Mouse (Mus musculus): ENCODE measurements around the gene Cdiptos. TPM values are rescaled to one million over a fixed set of nuclear protein-coding genes. Genes with fewer than 3 reads are reported as not detected.

The Cdiptos gene
- total and polyA plus RNA-seq, 3 experiments, result 0.47 to 0.97 TPM; not detected in 1

DNA sequence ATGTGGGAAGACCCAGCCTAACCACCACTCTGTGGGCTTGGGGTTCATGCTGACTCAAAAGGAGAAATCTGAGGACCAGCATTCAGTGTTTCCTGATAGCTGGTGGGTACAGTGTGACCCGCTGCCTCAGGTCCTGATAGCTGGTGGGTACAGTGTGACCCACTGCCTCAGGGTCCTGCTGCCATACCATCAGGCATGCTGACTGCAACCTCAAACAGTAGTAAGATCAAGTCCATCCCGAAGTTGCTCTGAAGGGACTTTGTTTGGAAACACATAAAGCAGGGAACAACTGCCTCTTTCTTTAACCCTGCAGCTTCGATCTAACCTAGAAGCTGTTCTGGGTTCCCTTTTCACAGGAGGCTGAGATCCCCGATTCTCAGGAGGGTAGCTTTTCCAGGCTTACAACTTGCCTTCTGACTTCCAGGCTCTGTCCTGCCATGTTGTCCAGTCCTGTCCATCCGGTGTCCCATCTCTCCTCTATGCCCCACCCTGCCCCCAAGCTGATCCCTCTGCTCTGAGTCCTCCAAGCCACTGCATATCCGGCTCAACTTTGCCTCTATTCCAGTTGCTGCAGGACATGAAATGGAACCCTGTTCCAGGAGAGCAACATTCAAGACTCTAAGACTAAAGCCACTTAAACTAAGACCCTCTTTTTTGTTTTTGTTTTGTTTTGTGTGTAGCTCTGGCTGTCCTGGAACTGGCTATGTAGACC lies 31.6 kb upstream of the Cdiptos start:
- no peak for DNase-seq (ENCODE audit: extremely low read depth)
- H3K4me3 ChIP-seq (replicated peaks in 1 of 3; ENCODE audit: low read depth in 2 of 3, low read length in 2 of 3, poor library complexity in 1 of 3), result peak overlapping the region in 1 of 3 experiments; percentile 33
- H3K79me2 ChIP-seq (replicated peaks; ENCODE audit: control insufficient read depth, extremely low read depth, insufficient read depth, poor library complexity, severe bottlenecking), result no peaks in the 10 kb centered on the region; the same call in 1 of the 2 replicates
- in situ Hi-C loops (cut with MboI; ENCODE audit: low pct_ligation_motif_present, low pct_unique_long_range_greater_than_20kb, low sequenced_read_pairs), result no loop called here
- TF ChIP-seq PAX5 (IDR thresholded peaks at IDR 0.05; ENCODE audit: low read length) (no peak), IRF4 (IDR thresholded peaks at IDR 0.05; ENCODE audit: low read depth, low read length) (peak; percentile 30; the same call in 1 of the 2 replicates)
- no peaks in the 10 kb centered on the region for H3K27me3 ChIP-seq (replicated peaks)
- H3K27ac ChIP-seq (ENCODE audit: insufficient read depth, low read depth), result no peak overlapping the region; the same call in 1 of the 2 replicates
- dilution Hi-C loops (cut with MboI; ENCODE audit: extremely low pct_ligation_motif_present, extremely low pct_unique_long_range_greater_than_20kb, low sequenced_read_pairs), result no loop called here
- 0 out of 2 replicates have a peak overlapping the region, but pooled peaks have one; percentile 53 for H3K9ac ChIP-seq (ENCODE audit: insufficient read depth, low read depth)
- peaks cover 22 to 79% of the 10 kb centered on the region in 2 experiments for H3K4me1 ChIP-seq (ENCODE audit: control insufficient read depth in 1 of 2, insufficient read depth in 2 of 2)
- no peak overlapping the region for H3K4me2 ChIP-seq (ENCODE audit: insufficient read depth, low read depth, poor library complexity, severe bottlenecking)
- H3K9me3 ChIP-seq (replicated peaks; ENCODE audit: low read length), result no peaks in the 10 kb centered on the region
- H3K36me3 ChIP-seq (replicated peaks in 1 of 2; ENCODE audit: control insufficient read depth in 1 of 2, insufficient read depth in 1 of 2, low read length in 1 of 2), result peaks cover 0 to 23% of the 10 kb centered on the region in 2 experiments

DNA sequence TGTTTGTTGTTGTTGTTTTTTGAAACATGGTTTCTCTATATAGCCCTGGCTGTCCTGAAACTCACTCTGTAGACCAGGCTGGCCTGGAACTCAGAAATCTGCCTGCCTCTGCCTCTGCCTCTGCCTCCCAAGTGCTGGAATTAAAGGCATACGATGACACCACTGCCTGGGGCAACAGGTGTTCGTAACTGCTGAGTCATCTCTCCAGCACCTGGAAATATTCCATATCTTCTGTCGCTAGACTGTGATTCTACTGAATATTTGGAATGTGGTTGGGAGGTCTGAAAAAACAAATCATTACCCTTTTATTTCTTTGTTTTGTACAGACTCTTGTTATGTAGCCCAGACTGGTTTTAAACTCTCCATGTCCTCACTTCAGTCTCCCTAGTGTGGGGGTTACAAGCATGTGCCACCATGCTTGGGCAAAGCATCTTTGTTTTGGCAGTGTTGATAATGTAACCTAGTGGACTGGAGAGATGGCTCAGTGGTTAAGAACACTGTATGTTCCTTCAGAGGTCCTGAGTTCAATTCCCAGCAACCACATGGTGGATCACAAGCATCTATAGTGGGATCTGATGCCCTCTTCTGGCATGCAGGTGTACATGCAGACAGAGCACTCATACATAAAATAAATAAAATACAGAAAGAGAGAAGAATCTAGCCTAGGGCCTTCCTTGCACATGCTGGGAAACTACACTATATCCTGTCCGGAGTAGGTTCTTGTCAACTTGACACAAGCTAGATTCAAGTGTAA lies 28.4 kb upstream of the Cdiptos start:
- TF ChIP-seq MAFK (IDR thresholded peaks at IDR 0.05; ENCODE audit: insufficient replicate concordance, low read length) (peak; percentile 61; the same call in 1 of the 2 replicates), MYC (IDR thresholded peaks at IDR 0.05; ENCODE audit: low read depth, low read length) (peak; percentile 66; the same call in 1 of the 2 replicates), CTCF (conservative IDR thresholded peaks at IDR 0.05 in 1 of 2, IDR thresholded peaks at IDR 0.05 in 1 of 2; ENCODE audit: low read depth in 2 of 2, low read length in 2 of 2) (peak in 1 of 2 experiments; percentile 36; a peak in 3 of 4 replicates), JUN (IDR thresholded peaks at IDR 0.05; ENCODE audit: insufficient read depth, low read depth, low read length) (no peak)
- no peak overlapping the region for H3K27ac ChIP-seq (ENCODE audit: insufficient read depth, low read depth)

GRCm38 (mm10) chr7:127003620-127004019 lies 27.7 kb upstream of the Cdiptos start:
- H3K27ac ChIP-seq (ENCODE audit: insufficient read depth, low read depth), result no peak overlapping the region
- H3K4me2 ChIP-seq (ENCODE audit: insufficient read depth, low read depth, poor library complexity, severe bottlenecking), result no peak overlapping the region
- no peaks in the 10 kb centered on the region for H3K9me3 ChIP-seq (replicated peaks; ENCODE audit: low read length)
- in situ Hi-C loops (cut with MboI; ENCODE audit: low pct_ligation_motif_present, low pct_unique_long_range_greater_than_20kb, low sequenced_read_pairs) (no loop called here), dilution Hi-C loops (cut with MboI; ENCODE audit: extremely low pct_ligation_motif_present, extremely low pct_unique_long_range_greater_than_20kb, low sequenced_read_pairs) (no loop called here)
- peaks cover 19 to 40% of the 10 kb centered on the region in 2 experiments for H3K36me3 ChIP-seq (replicated peaks in 1 of 2; ENCODE audit: control insufficient read depth in 1 of 2, insufficient read depth in 1 of 2, low read length in 1 of 2)
- DNase-seq (ENCODE audit: extremely low read depth), result no peak
- H3K9ac ChIP-seq (ENCODE audit: insufficient read depth, low read depth), result no peak overlapping the region
- H3K79me2 ChIP-seq (replicated peaks; ENCODE audit: control insufficient read depth, extremely low read depth, insufficient read depth, poor library complexity, severe bottlenecking), result no peaks in the 10 kb centered on the region
- no peak overlapping the region for H3K4me3 ChIP-seq (replicated peaks in 1 of 3; ENCODE audit: low read depth in 2 of 3, low read length in 2 of 3, poor library complexity in 1 of 3)
- no peaks in the 10 kb centered on the region for H3K27me3 ChIP-seq (replicated peaks)
- no peak for TF ChIP-seq JUN (IDR thresholded peaks at IDR 0.05; ENCODE audit: insufficient read depth, low read depth, low read length)
- no peak for TF ChIP-seq CHD1 (IDR thresholded peaks at IDR 0.05; ENCODE audit: low read depth, low read length)
- no peak for TF ChIP-seq ETS1 (conservative IDR thresholded peaks at IDR 0.05; ENCODE audit: low read depth, low read length)
- no peak for TF ChIP-seq NELFE (IDR thresholded peaks at IDR 0.05; ENCODE audit: low read depth, low read length)
- H3K4me1 ChIP-seq (ENCODE audit: control insufficient read depth in 1 of 2, insufficient read depth in 2 of 2), result peaks cover 15 to 41% of the 10 kb centered on the region in 2 experiments

More for the DNA sequence above, 28.4 kb upstream of the Cdiptos start:
- no peak for DNase-seq (ENCODE audit: extremely low read depth)
- H3K27me3 ChIP-seq (replicated peaks), result no peaks in the 10 kb centered on the region
- H3K4me1 ChIP-seq (ENCODE audit: control insufficient read depth in 1 of 2, insufficient read depth in 2 of 2), result peaks cover 21 to 48% of the 10 kb centered on the region in 2 experiments
- no peaks in the 10 kb centered on the region for H3K9me3 ChIP-seq (replicated peaks; ENCODE audit: low read length)
- no peak overlapping the region for H3K4me2 ChIP-seq (ENCODE audit: insufficient read depth, low read depth, poor library complexity, severe bottlenecking)
- in situ Hi-C loops (cut with MboI; ENCODE audit: low pct_ligation_motif_present, low pct_unique_long_range_greater_than_20kb, low sequenced_read_pairs) (no loop called here), dilution Hi-C loops (cut with MboI; ENCODE audit: extremely low pct_ligation_motif_present, extremely low pct_unique_long_range_greater_than_20kb, low sequenced_read_pairs) (no loop called here)
- no peak overlapping the region for H3K4me3 ChIP-seq (replicated peaks in 1 of 3; ENCODE audit: low read depth in 2 of 3, low read length in 2 of 3, poor library complexity in 1 of 3)
- peaks cover 14 to 33% of the 10 kb centered on the region in 2 experiments for H3K36me3 ChIP-seq (replicated peaks in 1 of 2; ENCODE audit: control insufficient read depth in 1 of 2, insufficient read depth in 1 of 2, low read length in 1 of 2)
- no peak overlapping the region for H3K9ac ChIP-seq (ENCODE audit: insufficient read depth, low read depth)
- H3K79me2 ChIP-seq (replicated peaks; ENCODE audit: control insufficient read depth, extremely low read depth, insufficient read depth, poor library complexity, severe bottlenecking), result no peaks in the 10 kb centered on the region
